Mouse (Mus musculus): ENCODE data around the gene Trpm7.

Gene Trpm7

GRCm38 (mm10) chr2:126816644-126817347 is 59.2 kb downstream of the Trpm7 start:
- DNase-seq (ENCODE audit: low spot score) = no peak

DNA sequence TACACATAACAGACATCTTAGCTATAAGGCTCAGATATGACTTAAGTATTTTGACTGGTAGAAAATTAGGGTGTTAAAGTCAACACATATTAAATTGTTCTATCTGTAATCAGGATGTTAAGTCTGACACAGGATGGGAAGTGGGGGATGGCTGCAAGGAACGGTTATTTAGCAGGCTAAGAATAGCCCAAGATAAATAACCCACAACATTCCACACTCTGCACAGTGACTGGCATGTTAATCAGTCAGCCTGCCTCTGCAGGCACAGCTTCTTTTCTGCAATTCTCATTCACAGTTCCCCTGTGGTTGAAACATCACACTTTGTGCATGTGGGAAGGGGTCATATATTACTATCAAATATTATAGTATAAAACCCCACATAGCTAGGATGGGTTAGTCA is 60.2 kb downstream of the Trpm7 start:
- DNase-seq (ENCODE audit: low spot score) = no peak

DNA sequence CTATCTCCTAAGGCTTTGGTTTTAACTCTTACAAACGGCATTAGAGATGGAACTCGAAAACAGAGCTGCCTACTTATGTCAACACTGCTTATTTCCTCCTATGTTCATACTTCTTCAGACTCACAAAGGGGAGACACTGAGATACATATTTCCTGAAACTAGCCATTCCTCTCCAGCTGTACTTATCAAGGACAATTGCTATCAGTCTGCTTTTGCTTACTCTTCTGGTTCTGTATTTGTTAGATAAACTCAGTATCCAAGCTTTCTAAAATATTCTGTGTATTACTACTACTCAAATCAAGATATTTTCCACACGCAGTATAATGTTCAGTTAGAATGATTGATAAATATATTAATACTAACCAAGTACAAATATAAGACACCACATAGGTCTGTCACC is 74.0 kb downstream of the Trpm7 start:
- no peak for DNase-seq (ENCODE audit: low spot score)

DNA sequence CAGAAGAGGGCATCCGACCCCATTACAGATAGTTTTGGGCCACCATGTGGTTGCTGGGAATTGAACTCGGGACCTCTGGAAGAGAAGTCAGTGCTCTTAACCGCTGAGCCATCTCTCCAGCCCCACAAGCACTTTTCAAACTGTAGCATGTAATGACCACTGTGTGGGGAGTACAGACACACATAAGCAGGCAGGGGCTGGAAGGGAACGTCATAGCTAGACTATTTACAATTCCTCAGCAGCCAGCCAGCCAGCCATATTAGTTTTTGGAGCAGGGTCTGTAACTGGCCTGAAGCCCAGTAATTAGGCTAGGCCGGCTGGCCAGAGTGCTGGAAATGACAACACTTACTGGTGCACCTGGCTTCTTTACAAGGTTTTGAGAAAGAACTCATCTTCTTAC is 77.6 kb downstream of the Trpm7 start:
- DNase-seq (ENCODE audit: low spot score) = no peak

DNA sequence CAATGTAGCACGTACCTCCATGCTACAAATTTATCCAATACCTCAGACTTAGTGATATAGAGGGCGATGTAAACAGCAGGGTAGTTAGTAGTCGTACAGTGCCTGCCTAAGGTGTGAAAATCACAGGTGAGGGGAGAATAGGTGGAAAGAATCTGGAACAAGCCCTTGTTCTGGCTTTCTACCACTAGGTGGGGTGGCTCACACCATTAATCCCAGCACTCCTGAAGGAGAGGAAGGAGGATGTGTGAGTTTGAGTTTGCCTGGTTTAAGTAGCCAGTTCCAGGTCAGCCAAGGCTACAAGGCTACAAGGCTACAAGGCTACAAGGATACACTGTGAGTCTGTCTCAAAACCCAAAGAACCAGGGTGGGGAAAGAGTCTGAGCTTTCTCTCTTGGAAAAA is 80.3 kb downstream of the Trpm7 start:
- DNase-seq (ENCODE audit: low spot score) = no peak

DNA sequence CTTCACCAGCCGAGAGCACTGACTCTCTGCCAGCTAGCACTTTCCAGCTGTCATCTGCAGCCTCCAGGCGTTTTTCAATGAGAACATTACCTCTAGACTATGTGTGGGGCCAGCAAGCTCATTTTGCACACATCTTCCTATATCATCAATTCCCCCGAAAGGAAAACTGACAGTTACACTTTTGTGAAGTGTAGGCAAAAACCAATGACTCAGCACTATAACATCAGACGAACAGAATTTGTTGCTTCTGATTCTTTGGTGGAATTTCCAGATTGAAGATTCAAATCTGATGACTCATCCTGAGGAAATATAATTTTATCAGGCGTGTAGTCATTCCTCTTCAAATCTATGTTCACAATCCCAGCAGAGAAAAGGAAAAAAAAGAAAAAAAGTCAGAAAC is 83.4 kb downstream of the Trpm7 start:
- no peak for DNase-seq (ENCODE audit: low spot score)

DNA sequence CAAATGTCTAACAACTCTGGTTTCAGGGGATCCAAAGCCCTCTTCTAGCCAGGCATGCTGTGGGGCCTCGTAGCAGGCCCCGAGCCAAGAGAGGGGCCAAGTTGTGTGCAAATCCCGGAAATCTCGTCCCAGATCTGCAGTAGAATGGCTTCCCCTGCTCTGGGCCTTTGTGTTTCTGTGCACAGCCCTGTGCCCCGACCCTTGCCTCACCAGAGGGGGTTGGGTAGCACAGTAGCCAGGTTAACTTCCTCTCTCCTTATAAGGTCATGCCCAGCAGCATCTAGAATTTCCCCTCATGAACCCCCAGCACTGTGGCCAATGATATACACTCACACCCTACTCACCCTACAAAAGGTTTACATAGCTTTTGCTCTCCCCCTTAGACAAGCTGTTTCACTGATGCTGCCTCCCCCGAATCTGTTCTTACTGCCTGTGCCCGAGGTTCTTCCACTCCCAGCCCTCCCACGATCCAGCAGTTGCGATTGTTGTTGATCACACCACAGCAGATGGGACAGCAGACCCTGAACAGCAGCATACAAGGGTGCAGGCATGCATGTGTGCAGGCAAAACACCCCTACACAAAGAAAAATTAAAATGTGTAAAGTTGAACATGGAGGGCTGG is 88.2 kb downstream of the Trpm7 start:
- no peak for DNase-seq (ENCODE audit: low spot score)

DNA sequence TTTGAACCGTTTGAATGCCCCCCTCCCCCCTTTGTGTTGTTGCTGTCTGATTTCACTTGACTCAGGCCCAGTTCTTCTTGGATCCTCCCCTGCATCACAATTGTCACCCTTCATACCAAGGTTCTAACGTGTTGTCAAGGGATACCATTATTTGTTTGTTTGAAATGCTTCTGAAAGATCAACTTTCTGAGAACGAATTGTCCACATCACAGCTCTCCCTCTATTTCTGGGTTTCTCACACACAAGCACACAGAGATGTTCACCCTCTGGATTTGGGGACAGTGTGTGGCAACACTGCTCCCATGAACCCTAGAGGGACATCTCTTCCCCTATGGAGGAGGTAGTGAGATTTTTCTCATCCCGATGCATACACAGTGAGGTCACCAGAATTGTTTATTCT is 92.7 kb downstream of the Trpm7 start, which contains the start of gene Usp50:
TSS of gene Usp50 (minus strand) at position 101 of the 400 bp plus-strand sequence.
- no peak for DNase-seq (ENCODE audit: low spot score)

GRCm38 (mm10) chr2:126782433-126782832 is 93.6 kb downstream of the Trpm7 start:
- DNase-seq (ENCODE audit: low spot score) = peak; percentile 67

- DNase-seq (ENCODE audit: low spot score) = no peak
Observed at GRCm38 (mm10) chr2:126781478-126781877, 94.6 kb downstream of the Trpm7 start.

GRCm38 (mm10) chr2:126780286-126780685 is 95.7 kb downstream of the Trpm7 start:
- no peak for DNase-seq (ENCODE audit: low spot score)

DNA sequence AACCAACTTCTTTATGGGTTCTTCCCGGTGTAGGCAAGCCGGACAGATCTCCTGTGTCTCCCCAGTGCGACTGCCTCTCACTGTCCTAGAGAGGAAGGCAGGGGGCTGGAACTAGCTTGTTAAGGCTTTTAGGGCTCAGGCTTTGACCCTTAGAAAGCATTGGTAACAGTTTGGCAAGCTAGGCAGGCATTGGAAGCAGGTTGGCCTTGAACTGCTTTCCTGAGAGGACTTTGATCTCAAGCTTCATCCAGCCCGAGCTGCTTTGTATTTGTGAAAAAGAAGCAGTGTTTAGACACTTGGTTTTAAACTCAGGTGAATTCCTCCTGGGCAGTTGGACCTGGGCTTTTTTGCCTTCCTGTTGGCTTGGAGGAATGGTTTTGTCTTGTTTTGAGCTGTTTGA is 97.2 kb downstream of the Trpm7 start:
- no peak for DNase-seq (ENCODE audit: low spot score)

GRCm38 (mm10) chr2:126776416-126776815 is 99.6 kb downstream of the Trpm7 start:
- DNase-seq (ENCODE audit: low spot score) = no peak

- no peak for DNase-seq (ENCODE audit: low spot score)
Observed at GRCm38 (mm10) chr2:126775951-126776350, 100.1 kb downstream of the Trpm7 start.

DNA sequence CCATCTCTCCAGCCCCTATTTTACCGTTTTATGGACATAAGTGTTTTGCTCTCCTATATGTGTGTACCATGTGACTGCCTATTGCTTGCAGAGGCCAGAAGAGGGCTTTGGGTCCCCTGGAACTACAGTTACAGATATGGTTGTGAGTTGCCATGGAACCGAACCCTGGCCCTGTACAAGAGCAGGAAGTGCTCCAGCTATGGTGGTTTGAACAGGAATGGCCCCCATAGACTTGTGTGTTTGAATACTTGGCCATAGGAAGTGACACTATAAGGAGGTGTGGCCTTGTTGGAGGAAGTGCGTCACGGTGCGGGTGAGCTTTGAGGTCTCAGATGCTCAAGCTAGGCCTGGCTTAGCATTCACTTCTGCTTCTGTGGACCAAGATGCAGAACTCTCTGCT is 103.8 kb downstream of the Trpm7 start:
- DNase-seq (ENCODE audit: low spot score) = no peak

DNA sequence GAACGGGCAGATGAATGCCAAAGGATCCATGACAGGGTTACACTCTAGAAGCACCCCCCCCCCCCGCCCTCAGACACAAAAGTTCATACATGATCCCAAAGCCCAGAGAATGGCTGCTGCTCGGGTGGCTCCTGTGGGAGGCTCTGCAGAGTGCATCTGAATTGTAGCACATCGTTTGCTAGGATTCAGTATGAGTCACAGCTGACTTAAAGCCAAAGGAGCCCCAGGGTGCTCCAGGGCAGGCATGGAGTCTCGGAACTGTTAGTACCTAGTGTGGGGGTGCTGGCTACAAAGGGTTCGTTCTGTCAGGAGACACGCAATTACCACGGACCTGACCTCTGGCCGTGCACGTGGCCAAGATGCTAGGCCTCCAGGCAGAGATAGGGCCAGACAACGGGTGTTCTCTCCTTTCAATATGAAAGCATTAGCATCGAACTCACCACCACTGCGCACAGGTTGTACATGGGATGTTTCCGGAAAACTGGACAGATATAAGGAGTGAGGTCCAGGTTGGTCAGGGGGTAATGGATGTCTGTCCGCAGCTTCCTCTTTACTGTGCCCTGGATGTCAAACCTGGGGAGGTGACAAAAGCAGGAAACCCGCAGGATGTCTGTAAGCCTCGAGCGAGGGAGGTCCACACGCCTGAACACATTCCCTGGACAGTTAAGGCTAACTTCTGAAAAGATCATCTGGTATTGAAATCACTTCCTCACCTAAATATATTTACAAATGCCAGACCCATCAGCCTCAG is 106.4 kb downstream of the Trpm7 start:
- no peak for DNase-seq (ENCODE audit: low spot score)

DNA sequence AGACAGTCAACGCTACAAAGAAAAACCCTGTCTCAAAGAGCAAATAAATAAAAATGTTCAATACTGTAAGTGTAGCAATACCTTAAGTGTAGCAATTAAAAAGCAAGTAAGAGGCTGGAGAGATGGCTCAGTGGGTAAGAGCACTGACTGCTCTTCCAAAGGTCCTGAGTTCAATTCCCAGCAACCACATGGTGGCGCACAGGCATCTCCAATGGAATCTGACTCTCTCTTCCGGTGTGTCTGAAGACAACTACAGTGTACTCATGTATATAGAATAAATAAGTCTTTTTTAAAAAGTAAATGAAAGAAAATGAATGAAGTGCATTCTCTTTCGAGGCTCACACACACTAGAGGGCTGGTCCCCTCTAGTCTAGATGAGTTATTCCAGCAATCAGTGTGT is 107.8 kb downstream of the Trpm7 start:
- DNase-seq (ENCODE audit: low spot score) = no peak

DNA sequence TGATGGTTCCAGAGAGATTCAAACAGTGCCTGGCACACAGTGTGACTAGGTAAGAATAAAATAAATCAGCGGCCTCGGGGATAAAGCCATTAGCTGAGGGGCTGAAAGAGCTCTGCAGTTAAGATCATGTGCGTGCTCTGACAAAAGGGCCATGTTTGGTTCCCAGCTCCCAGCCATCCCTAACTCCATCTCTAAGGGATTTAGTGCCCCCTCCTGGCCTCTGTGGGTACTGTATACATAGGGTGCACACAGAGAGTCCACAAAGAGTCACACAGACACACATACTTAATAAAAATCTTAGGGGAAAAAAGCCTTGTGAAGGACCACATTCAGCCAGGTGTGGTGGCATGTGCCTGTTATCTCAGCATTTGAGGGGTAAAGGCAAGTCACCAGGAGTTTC is 108.4 kb downstream of the Trpm7 start:
- DNase-seq (ENCODE audit: low spot score) = no peak

- no peak for DNase-seq (ENCODE audit: low spot score)
Observed at GRCm38 (mm10) chr2:126765867-126766582, 110.0 kb downstream of the Trpm7 start.

DNA sequence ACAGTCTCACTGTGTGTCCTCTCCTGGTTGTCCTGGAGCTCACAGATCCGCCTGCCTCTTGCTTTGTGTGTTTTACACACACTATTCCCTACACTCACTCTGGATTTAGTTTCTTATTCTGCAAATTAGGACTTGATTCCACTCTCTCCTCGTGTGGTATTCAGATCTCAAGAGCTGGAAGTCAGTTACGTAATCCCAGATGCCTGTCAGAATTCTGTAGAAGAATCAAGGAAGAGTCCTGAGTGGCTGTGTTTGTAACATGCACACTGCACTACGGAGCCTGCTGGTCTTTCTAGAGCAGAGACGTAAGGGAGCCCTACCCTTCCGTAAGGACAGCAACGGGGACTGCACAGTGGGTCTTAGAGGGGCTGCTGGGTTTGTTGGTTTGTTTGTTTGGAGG is 116.7 kb downstream of the Trpm7 start:
- peak; percentile 26 for DNase-seq (ENCODE audit: low spot score)

- peak; percentile 51 for DNase-seq (ENCODE audit: low spot score)
Observed at GRCm38 (mm10) chr2:126755664-126756063, 120.4 kb downstream of the Trpm7 start.

DNA sequence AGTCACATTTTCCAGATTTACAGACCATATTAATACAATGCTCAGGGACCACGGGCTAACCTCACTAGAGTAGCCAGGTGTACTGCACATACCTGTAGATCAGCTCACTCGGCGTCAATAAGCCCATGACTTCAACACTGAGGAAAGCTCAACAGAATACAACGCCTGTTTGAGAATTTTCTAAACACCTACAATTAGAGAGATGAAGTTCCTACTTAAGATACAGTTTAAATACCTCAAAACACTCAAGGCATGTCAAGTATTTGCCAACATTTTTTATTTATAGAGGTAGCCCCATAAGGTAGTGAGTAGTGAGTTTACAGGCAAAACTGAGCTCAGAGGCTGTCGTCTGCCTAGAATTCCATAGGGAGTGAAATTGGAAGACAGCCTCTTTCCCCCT is 132.6 kb downstream of the Trpm7 start:
- peak; percentile 47 for DNase-seq (ENCODE audit: low spot score)
